Mouse (Mus musculus) CH12.LX (cell line): ENCODE data around the gene Bsg. TPM values are rescaled to one million over a fixed set of nuclear protein-coding genes. Genes with fewer than 3 reads are reported as not detected.
"Not testable (repeated sequence)": the region's sequence is repeated elsewhere in the genome, so short reads cannot be mapped to it uniquely, and the experiment has no call there.

Source experiments
- DNase-seq: peaks from one replicate; pipeline ENCODE4 v3.0.0-alpha.2; 2013; ENCODE audit errors: extremely low read depth
- H3K27ac ChIP-seq: 2 replicates; pipeline ENCODE4 v1.5.1; 2012; ENCODE audit warnings: low read depth, mild to moderate bottlenecking, control low read depth, moderate library complexity; ENCODE audit not compliant: insufficient read depth
- H3K27me3 ChIP-seq: replicated peaks from 2 replicates; pipeline ENCODE3; 2012; ENCODE audit warnings: inconsistent platforms
- H3K36me3 ChIP-seq, 2 experiments: replicated peaks in 1 of 2; 2 replicates each; pipeline versions ENCODE3 to v1.6.1; 2012; ENCODE audit warnings: inconsistent platforms in 1 of 2, low read length in 1 of 2, mild to moderate bottlenecking in 1 of 2, mixed read lengths in 1 of 2, moderate library complexity in 1 of 2; ENCODE audit not compliant: control insufficient read depth in 1 of 2, insufficient read depth in 1 of 2
- H3K4me1 ChIP-seq, 2 experiments: 2 replicates each; pipeline ENCODE4 v1.6.1; 2012; ENCODE audit warnings: inconsistent platforms in 1 of 2, moderate library complexity in 1 of 2; ENCODE audit not compliant: insufficient read depth in 2 of 2, control insufficient read depth in 1 of 2
- H3K4me2 ChIP-seq: 2 replicates; pipeline ENCODE4 v1.6.1; 2012; ENCODE audit warnings: low read depth, mild to moderate bottlenecking, control low read depth; ENCODE audit not compliant: poor library complexity, insufficient read depth, severe bottlenecking
- H3K4me3 ChIP-seq, 3 experiments: fragments of 150-350 bp in 1 of 3; sonication (generic) in 1 of 3; replicated peaks in 1 of 3; 2 replicates each; pipeline versions ENCODE3 to v1.5.1; 2011 to 2012; ENCODE audit warnings: low read depth in 2 of 3, low read length in 2 of 3, mild to moderate bottlenecking in 2 of 3, moderate library complexity in 2 of 3, control low read depth in 1 of 3, improper control_type of control experiment in 1 of 3, inconsistent platforms in 1 of 3, mixed read lengths in 1 of 3; ENCODE audit not compliant: poor library complexity in 1 of 3
- H3K79me2 ChIP-seq: replicated peaks from 2 replicates; pipeline ENCODE4 v1.6.1; 2012; ENCODE audit warnings: mild to moderate bottlenecking, moderate library complexity; ENCODE audit not compliant: control insufficient read depth, poor library complexity, insufficient read depth, severe bottlenecking; ENCODE audit errors: extremely low read depth
- H3K9ac ChIP-seq: 2 replicates; pipeline ENCODE4 v1.6.1; 2012; ENCODE audit warnings: low read depth, mild to moderate bottlenecking, control low read depth, moderate library complexity; ENCODE audit not compliant: insufficient read depth
- H3K9me3 ChIP-seq: replicated peaks from 2 replicates; pipeline ENCODE3; 2012; ENCODE audit warnings: low read length, inconsistent platforms, mixed read lengths
- BHLHE40 ChIP-seq: IDR thresholded peaks from 2 replicates; pipeline ENCODE4 v1.6.1; 2011; ENCODE audit warnings: mild to moderate bottlenecking, low read depth, low read length, improper control_type of control experiment
- E2F4 ChIP-seq: IDR thresholded peaks from 2 replicates; pipeline ENCODE4 v1.6.1; 2011; ENCODE audit warnings: low read depth, low read length, improper control_type of control experiment; ENCODE audit not compliant: insufficient replicate concordance
- ELF1 ChIP-seq: IDR thresholded peaks from 2 replicates; pipeline ENCODE4 v1.6.1; 2014; ENCODE audit warnings: low read depth, mild to moderate bottlenecking, inconsistent platforms, low read length, improper control_type of control experiment
- JUND ChIP-seq: conservative IDR thresholded peaks from 2 replicates; pipeline ENCODE4 v1.6.1; 2011; ENCODE audit warnings: low read depth, low read length, improper control_type of control experiment
- KAT2A ChIP-seq: IDR thresholded peaks from 2 replicates; pipeline ENCODE4 v1.6.1; 2012; ENCODE audit warnings: low read length, improper control_type of control experiment, inconsistent platforms; ENCODE audit not compliant: insufficient replicate concordance
- MAX ChIP-seq: IDR thresholded peaks from 2 replicates; pipeline ENCODE4 v1.6.1; 2011; ENCODE audit warnings: low read length, improper control_type of control experiment
- MAZ ChIP-seq: IDR thresholded peaks from 2 replicates; pipeline ENCODE4 v1.6.1; 2012; ENCODE audit warnings: low read depth, mild to moderate bottlenecking, inconsistent platforms, low read length, improper control_type of control experiment, moderate library complexity
- MXI1 ChIP-seq: IDR thresholded peaks from 2 replicates; pipeline ENCODE4 v1.6.1; 2011; ENCODE audit warnings: mild to moderate bottlenecking, low read depth, low read length, improper control_type of control experiment
- MYC ChIP-seq: IDR thresholded peaks from 2 replicates; pipeline ENCODE4 v1.6.1; 2011; ENCODE audit warnings: low read depth, mild to moderate bottlenecking, improper control_type of control experiment, low read length
- POLR2A ChIP-seq: IDR thresholded peaks from 2 replicates; pipeline ENCODE4 v1.6.1; 2011; ENCODE audit warnings: low read depth, mild to moderate bottlenecking, improper control_type of control experiment, low read length
- POLR2AphosphoS2 ChIP-seq: IDR thresholded peaks from 2 replicates; pipeline ENCODE4 v1.6.1; 2011; ENCODE audit warnings: low read depth, low read length, improper control_type of control experiment
- RAD21 ChIP-seq: IDR thresholded peaks from 2 replicates; pipeline ENCODE4 v1.6.1; 2011; ENCODE audit warnings: low read depth, mild to moderate bottlenecking, low read length, improper control_type of control experiment, moderate library complexity
- RCOR1 ChIP-seq: conservative IDR thresholded peaks from 2 replicates; pipeline ENCODE4 v1.6.1; 2012; ENCODE audit warnings: low read depth, mild to moderate bottlenecking, inconsistent platforms, low read length, improper control_type of control experiment
- SIN3A ChIP-seq: IDR thresholded peaks from 2 replicates; pipeline ENCODE4 v1.6.1; 2012; ENCODE audit warnings: low read length, improper control_type of control experiment, inconsistent platforms
- USF2 ChIP-seq: conservative IDR thresholded peaks from 2 replicates; pipeline ENCODE4 v1.6.1; 2011; ENCODE audit warnings: low read depth, low read length, improper control_type of control experiment
- ZC3H11A ChIP-seq: IDR thresholded peaks from 2 replicates; pipeline ENCODE4 v1.6.1; 2012; ENCODE audit warnings: low read depth, mild to moderate bottlenecking, inconsistent platforms, low read length, improper control_type of control experiment
- ZKSCAN1 ChIP-seq: IDR thresholded peaks from 2 replicates; pipeline ENCODE4 v1.6.1; 2012; ENCODE audit warnings: low read depth, inconsistent platforms, low read length, improper control_type of control experiment, borderline replicate concordance
- ZMIZ1 ChIP-seq: IDR thresholded peaks from 2 replicates; pipeline ENCODE4 v1.6.1; 2012; ENCODE audit warnings: low read depth, mild to moderate bottlenecking, inconsistent platforms, low read length, improper control_type of control experiment
- dilution Hi-C: fragments of 300-500 bp; cut with MboI; formaldehyde crosslinking; loops from 2 replicates; pipeline ENCODE4 v1.14.3; 2020; ENCODE audit warnings: low sequenced_read_pairs; ENCODE audit not compliant: extremely low pct_unique_long_range_greater_than_20kb, extremely low pct_ligation_motif_present
- in situ Hi-C: fragments of 300-500 bp; cut with MboI; formaldehyde crosslinking; loops from 3 replicates; pipeline ENCODE4 v1.14.3; 2019; ENCODE audit warnings: low sequenced_read_pairs, low pct_ligation_motif_present, low pct_unique_long_range_greater_than_20kb, mixed read lengths
- polyA plus RNA-seq: library from polyadenylated mRNA; unstranded; fragments of >175 nt; gene quantifications from 2 replicates; pipeline ENCODE4 v1.2.1, GENCODE M21; 2012; ENCODE audit warnings: low read depth; ENCODE audit not compliant: insufficient read length
- total RNA-seq, 2 experiments: library from RNA; depleted of rRNA; stranded (reverse); fragments of 300-350 nt in 1 of 2; fragments of >200 nt in 1 of 2; gene quantifications; 2 replicates each; pipeline ENCODE4 v1.2.3; 2012 to 2014

Bsg gene
- total and polyA plus RNA-seq, 3 experiments: 360 to 710 (median 421) TPM

DNA sequence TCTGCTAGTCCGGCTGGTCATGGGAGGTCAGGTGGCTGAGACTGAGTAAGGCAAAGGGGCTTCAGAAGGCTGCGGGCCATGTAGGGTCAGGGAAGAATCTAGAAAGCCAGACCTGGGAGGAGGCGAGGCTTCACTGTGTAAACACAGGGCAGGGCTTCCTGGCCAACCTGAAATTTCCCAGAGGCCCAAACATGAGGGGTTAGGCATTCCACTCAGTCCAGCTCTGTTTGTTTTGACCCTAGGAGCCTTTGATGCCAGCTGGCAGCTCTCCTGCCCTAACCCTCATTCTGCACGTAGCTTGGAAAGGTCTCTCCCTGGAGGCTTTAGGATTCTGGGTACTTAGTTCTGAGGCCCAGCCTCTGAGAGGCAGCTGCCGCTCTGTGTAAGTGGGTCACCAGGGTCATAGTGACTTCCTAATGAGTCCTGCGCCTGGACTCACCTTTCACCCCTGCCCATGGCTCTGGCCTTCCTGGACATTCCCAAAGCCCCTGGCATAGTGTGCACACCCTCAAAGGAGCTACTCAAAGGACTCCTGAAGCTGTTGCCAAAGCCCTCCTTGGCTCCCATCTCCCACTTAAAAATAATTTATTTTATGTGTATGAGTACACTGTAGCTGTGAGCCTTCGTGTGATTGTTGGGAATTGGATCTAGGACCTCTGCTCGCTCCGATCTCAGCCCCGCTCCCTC, 2.7 kb upstream of the Bsg start:
- Histone ChIP-seq H3K9ac (no peak overlapping the region), H3K36me3 (peaks cover 0 to 9% of the 10 kb centered on the region in 2 experiments), H3K4me3 (no peak overlapping the region), H3K27me3 (no peaks in the 10 kb centered on the region), H3K4me1 (peaks cover 12 to 19% of the 10 kb centered on the region in 2 experiments), H3K4me2 (no peak overlapping the region), H3K9me3 (no peaks in the 10 kb centered on the region), H3K27ac (no peak overlapping the region)
- in situ Hi-C loops: no loop called here
- dilution Hi-C loops: no loop called here
- TF ChIP-seq E2F4 (no peak), MYC (no peak), ZKSCAN1 (no peak), SIN3A (no peak), ZC3H11A (no peak), BHLHE40 (no peak), ELF1 (no peak), RAD21 (no peak), USF2 (no peak), ZMIZ1 (no peak), MAZ (no peak), POLR2AphosphoS2 (no peak), MXI1 (no peak), RCOR1 (no peak), JUND (no peak), POLR2A (no peak), KAT2A (no peak), MAX (no peak)
- TF ChIP-seq, all 38 proteins: peak for 0
- no peak for DNase-seq
- peaks cover 22% of the 10 kb centered on the region for H3K79me2 ChIP-seq

DNA sequence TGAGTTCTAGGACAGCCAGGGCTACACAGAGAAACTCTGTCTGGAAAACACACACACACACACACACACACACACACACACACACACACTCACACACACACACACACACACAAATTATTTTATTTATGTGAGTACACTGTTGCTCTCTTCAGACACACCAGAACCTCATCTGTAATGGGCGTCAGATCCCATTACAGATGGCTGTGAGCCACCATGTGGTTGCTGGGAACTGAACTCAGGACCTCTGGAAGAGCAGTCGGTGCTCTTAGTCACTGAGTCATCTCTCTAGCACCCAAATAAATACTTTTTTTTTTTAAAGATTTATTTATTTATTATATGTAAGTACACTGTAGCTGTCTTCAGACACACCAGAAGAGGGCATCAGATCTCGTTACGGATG, 1.3 kb upstream of the Bsg start:
- H3K79me2 ChIP-seq: peaks cover 35% of the 10 kb centered on the region
- in situ Hi-C loops, H3K4me3 ChIP-seq, H3K9me3 ChIP-seq, H3K27ac ChIP-seq, DNase-seq, H3K9ac ChIP-seq, H3K27me3 ChIP-seq, H3K4me2 ChIP-seq, dilution Hi-C loops: not testable (repeated sequence)
- H3K4me1 ChIP-seq: peaks cover 21 to 32% of the 10 kb centered on the region in 2 experiments
- H3K36me3 ChIP-seq: peaks cover 2 to 23% of the 10 kb centered on the region in 2 experiments
